Mouse (Mus musculus) spleen, adult 2 months (tissue): Measurements from ENCODE around the gene Slc38a6. TPM values are rescaled to one million over a fixed set of nuclear protein-coding genes. Genes with fewer than 3 reads are reported as not detected.

Source experiments
- DNase-seq, 2 experiments: peaks; one replicate each; pipeline versions ENCODE4 v3.0.0 to v3.0.0-alpha.2; 2012 to 2021; ENCODE audit warnings: low spot score in 2 of 2, low read depth in 1 of 2
- H3K27ac ChIP-seq: fragments of 200-500 bp; 2 replicates; pipeline ENCODE4 v1.5.1; 2012; ENCODE audit warnings: low read length, inconsistent platforms; ENCODE audit not compliant: insufficient read depth
- H3K27me3 ChIP-seq: fragments of 200-500 bp; 2 replicates; pipeline ENCODE4 v1.6.1; 2012; ENCODE audit warnings: mild to moderate bottlenecking, moderate library complexity, low read length, inconsistent platforms; ENCODE audit not compliant: control insufficient read depth, insufficient read depth
- H3K36me3 ChIP-seq: fragments of 200-500 bp; 2 replicates; pipeline ENCODE4 v1.6.1; 2012; ENCODE audit warnings: mild to moderate bottlenecking, low read length, inconsistent platforms; ENCODE audit not compliant: control insufficient read depth, insufficient read depth
- H3K4me1 ChIP-seq: fragments of 200-500 bp; 2 replicates; pipeline ENCODE4 v1.6.1; 2011; ENCODE audit warnings: inconsistent platforms; ENCODE audit not compliant: control insufficient read depth, insufficient read depth, insufficient read length
- H3K4me3 ChIP-seq: fragments of 200-500 bp; 2 replicates; pipeline ENCODE4 v1.5.1; 2011; ENCODE audit warnings: mild to moderate bottlenecking, inconsistent platforms; ENCODE audit not compliant: insufficient read depth, insufficient read length; ENCODE audit errors: extremely low read depth
- CTCF ChIP-seq: fragments of 200-500 bp; IDR thresholded peaks from 2 replicates; pipeline ENCODE4 v1.5.1; 2011; ENCODE audit warnings: mild to moderate bottlenecking, inconsistent platforms; ENCODE audit not compliant: insufficient read depth, insufficient read length, insufficient replicate concordance; ENCODE audit errors: extremely low read depth
- POLR2A ChIP-seq: fragments of 200-500 bp; IDR thresholded peaks from 2 replicates; pipeline ENCODE4 v1.6.1; 2011; ENCODE audit warnings: low read depth, low read length, inconsistent platforms
- WGBS: fragments of 180-500 bp; shearing (Covaris S2); methylation state at CpG from one replicate; pipeline ENCODE4 v1.1.7; 2018; 5-methylcytosine and 5-hydroxymethylcytosine counted together
- polyA plus RNA-seq: library from polyadenylated mRNA; depleted of rRNA; stranded (reverse); fragments of >200 nt; gene quantifications from 2 replicates; pipeline ENCODE4 v1.2.3, GENCODE M21; 2012

Slc38a6 gene
- polyA plus RNA-seq, 1 experiment: 14.6 TPM

DNA sequence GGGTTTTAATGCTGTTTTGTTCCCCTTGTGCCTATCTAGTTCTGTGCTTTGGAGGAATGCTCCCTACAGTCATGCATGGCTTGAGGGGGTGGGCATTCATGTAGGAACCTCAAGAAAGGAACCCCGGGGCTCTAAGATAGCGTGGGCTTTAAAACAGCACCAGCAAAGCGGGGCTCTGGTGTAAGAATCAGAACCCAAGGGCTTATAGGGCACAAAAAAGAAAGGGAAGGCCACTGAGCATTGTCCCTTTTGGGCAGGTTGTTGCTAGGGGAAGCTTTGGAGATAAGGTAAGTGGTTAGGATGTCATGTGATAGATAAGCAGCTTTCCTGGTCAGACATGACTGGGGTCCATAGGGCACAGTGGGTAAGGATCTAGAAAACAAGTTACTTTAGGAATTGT, 2.0 kb downstream of the Slc38a6 start:
- 86% methylated on average over 3 of the region's 3 CpGs for WGBS
- no peak overlapping the region for H3K27ac ChIP-seq
- no peak overlapping the region for H3K4me3 ChIP-seq
- H3K4me1 ChIP-seq: no peaks in the 10 kb centered on the region
- H3K27me3 ChIP-seq: no peaks in the 10 kb centered on the region
- TF ChIP-seq CTCF: no peak
- TF ChIP-seq POLR2A: no peak
- peaks cover 6% of the 10 kb centered on the region; the same call in 1 of the 2 replicates for H3K36me3 ChIP-seq
- DNase-seq: no peak

DNA sequence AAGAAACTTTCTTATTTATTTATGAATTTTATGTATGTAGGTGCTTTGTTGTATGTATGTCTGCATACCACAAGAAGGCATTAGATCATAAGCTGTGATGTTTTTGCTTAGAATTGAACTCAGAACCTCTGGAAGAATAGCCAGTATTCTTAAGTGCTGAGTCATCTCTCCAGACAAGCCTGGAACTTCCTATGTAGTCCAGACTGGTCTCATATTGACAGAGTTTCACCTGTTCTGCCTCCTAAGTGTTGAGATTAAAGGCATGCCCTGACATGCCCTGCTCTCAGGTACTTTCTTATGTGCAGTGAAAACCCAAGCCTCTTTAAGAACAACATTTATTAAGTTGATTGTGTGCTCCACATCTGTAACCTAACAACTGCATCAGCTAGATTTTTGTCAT, 8.3 kb downstream of the Slc38a6 start:
- no peak for DNase-seq
- H3K4me1 ChIP-seq: no peaks in the 10 kb centered on the region
- no peak overlapping the region for H3K27ac ChIP-seq
- no peak overlapping the region for H3K4me3 ChIP-seq
- no peaks in the 10 kb centered on the region for H3K27me3 ChIP-seq
- H3K36me3 ChIP-seq: peaks cover 6% of the 10 kb centered on the region; the same call in 1 of the 2 replicates
- TF ChIP-seq POLR2A: no peak
- no peak for TF ChIP-seq CTCF

DNA sequence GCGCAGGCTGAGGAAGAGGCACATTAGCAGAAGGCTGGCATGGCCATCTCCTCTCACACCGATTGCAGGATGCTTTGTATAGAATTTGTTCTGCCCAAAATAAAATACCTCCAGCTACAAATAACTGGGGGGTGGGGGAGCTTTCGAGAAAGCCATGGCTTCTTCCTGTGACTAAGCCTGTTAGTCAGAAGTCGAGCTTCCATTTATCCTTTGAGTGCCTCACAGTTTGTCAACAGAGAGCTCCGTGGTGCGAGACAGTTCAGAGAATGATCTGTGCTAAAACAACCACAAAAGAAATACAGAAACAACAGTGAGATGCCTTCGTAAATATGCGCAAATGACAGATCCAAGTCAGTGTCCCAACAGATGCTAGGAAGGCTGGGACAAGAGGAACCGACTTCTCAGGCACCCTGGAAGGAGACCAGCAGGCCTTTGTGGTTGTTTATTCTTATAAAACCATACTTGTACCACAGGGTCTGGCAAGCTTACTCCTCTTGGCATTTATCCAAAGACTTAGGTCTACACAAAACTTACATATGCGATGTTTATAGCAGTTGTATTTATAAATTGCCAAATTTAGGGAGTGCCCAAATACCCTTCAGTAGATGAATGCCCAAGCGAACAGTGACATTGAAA, 9.0 kb downstream of the Slc38a6 start:
- TF ChIP-seq POLR2A: no peak
- no peak for TF ChIP-seq CTCF
- Histone ChIP-seq H3K27ac (no peak overlapping the region), H3K4me3 (no peak overlapping the region), H3K36me3 (peaks cover 6% of the 10 kb centered on the region; the same call in 1 of the 2 replicates), H3K27me3 (no peaks in the 10 kb centered on the region), H3K4me1 (no peaks in the 10 kb centered on the region)
- 90% methylated on average over 11 of the region's 11 CpGs for WGBS
- DNase-seq: no peak

DNA sequence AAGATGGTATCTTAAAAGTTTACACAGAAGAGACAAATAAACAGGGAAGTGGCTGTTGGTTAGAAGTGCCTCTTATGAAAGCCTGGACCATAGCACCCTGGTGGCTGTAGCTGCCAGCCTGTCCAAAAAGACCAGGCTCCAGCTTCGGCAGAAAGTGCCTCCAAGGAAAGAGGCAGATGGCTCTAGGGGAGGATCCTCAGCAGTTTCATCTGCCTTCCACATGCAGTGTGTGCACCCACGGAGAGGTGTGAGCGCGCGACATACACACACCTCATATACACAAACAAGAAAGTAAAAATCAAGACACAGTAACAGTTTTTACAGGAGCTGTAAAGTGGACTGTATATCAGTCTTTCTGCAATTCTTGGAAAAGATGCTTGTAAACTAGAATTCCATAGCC, 12.0 kb downstream of the Slc38a6 start:
- 94% methylated on average over 5 of the region's 5 CpGs for WGBS
- no peaks in the 10 kb centered on the region for H3K27me3 ChIP-seq
- no peak overlapping the region for H3K4me3 ChIP-seq
- TF ChIP-seq POLR2A: no peak
- TF ChIP-seq CTCF: no peak
- peaks cover under 1% of the 10 kb centered on the region; the same call in 1 of the 2 replicates for H3K36me3 ChIP-seq
- no peak for DNase-seq
- H3K27ac ChIP-seq: no peak overlapping the region
- no peaks in the 10 kb centered on the region for H3K4me1 ChIP-seq

DNA sequence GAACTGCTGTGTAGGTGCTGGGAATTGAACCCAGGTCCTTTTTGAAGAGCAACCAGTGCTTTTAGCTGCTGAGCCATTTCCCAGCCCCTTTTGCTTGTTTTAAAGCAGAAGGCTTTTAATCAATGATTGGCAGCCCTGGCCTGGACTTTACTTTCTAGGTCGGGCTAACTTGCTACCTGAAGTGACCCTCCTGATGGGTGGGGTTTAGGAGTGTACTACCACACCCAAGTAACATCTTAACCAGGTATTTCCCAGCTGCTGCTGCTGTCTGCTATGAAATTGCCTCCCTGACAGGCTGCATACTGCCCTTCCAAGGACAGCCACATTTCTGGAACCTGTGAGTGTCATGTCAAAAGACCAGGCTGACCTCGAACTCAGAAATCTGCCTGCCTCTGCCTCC, 14.0 kb downstream of the Slc38a6 start:
- Histone ChIP-seq H3K4me1 (no peaks in the 10 kb centered on the region), H3K4me3 (no peak overlapping the region), H3K36me3 (no peaks in the 10 kb centered on the region), H3K27ac (no peak overlapping the region), H3K27me3 (no peaks in the 10 kb centered on the region)
- DNase-seq: no peak
- WGBS: 88% methylated on average over 2 of the region's 2 CpGs
- TF ChIP-seq POLR2A (no peak), CTCF (no peak)

DNA sequence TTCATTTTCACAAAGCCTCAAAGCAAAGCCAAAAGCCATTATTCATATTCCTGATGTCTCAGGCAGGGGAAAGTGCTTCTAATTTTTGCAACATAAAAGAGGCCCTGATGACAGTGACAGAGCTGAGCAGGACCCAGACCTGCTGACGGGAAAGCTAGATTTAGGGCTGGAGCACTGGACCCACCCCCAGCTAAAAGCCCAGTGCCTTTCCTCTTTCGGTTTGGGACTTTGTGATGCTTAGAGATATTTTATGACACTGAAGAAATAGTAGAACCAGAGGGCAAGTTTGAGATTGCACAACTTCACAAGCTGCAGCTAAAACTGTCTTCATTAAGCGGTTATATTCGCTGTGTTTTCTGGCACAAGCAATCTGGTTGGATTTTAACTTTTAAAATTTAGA, 18.1 kb downstream of the Slc38a6 start:
- no peak for DNase-seq
- no peak overlapping the region for H3K27ac ChIP-seq
- no peak overlapping the region for H3K4me3 ChIP-seq
- 75% methylated on average over 4 of the region's 4 CpGs for WGBS
- H3K27me3 ChIP-seq: no peaks in the 10 kb centered on the region
- H3K4me1 ChIP-seq: no peaks in the 10 kb centered on the region
- no peaks in the 10 kb centered on the region for H3K36me3 ChIP-seq
- no peak for TF ChIP-seq POLR2A
- TF ChIP-seq CTCF: no peak

DNA sequence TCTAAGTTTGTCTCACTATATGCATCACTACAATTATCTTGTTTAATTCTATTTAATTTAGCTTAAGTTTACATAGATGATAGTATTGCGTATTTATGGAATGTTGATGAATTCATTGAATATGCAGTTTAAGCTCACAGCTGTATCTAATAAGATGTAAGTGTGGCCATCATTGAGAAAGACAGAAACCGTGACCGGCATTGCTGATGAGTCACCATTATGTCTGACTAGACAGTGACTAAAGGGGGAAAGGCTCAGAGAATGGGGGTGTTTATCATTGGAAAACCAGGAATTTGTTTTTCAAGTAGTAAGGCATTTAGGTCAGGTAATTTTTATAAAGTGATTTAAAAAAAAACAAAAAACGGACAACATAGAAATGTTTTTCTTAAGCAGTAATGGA, 21.2 kb downstream of the Slc38a6 start:
- Histone ChIP-seq H3K36me3 (no peaks in the 10 kb centered on the region), H3K4me1 (no peaks in the 10 kb centered on the region), H3K27me3 (no peaks in the 10 kb centered on the region), H3K4me3 (no peak overlapping the region), H3K27ac (no peak overlapping the region)
- TF ChIP-seq CTCF: no peak
- TF ChIP-seq POLR2A: no peak
- WGBS: 94% methylated on average over 4 of the region's 4 CpGs
- no peak for DNase-seq

DNA sequence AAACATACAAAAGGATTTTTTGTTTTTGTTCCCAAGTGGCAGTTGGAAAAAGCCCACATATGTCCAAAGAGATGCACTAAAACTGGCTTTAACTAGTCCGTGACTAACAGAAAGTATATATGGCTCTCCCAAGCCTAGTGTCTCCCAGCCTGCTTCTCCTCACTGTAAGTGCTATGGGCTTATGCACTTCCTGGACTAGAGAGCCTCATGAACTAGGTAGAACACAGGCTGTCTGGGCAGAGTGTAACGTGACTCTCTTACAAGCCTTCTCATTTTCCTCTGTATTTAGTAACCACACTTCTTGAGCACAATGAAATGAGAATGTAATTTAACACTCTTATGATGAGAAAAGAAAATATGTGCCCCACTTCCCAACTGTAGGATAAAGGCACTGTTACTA, 22.1 kb downstream of the Slc38a6 start:
- no peaks in the 10 kb centered on the region for H3K4me1 ChIP-seq
- no peaks in the 10 kb centered on the region for H3K36me3 ChIP-seq
- no peak overlapping the region for H3K4me3 ChIP-seq
- H3K27me3 ChIP-seq: no peaks in the 10 kb centered on the region
- DNase-seq: no peak
- 89% methylated on average over 2 of the region's 2 CpGs for WGBS
- H3K27ac ChIP-seq: no peak overlapping the region
- TF ChIP-seq POLR2A: no peak
- TF ChIP-seq CTCF: no peak
